Mouse (Mus musculus) forebrain, postnatal 0 days (tissue): ENCODE results near the gene Helz2. TPM values are rescaled to one million over a fixed set of nuclear protein-coding genes. Genes with fewer than 3 reads are reported as not detected.
"Not testable (repeated sequence)": the region's sequence is repeated elsewhere in the genome, so short reads cannot be mapped to it uniquely, and the experiment has no call there.

Source experiments
- ATAC-seq: fragments of 200-750 bp; cut with Nextera tagmentation; 2 replicates; pipeline ENCODE4 v1.8.0; 2017; ENCODE audit warnings: mild to moderate bottlenecking, moderate library complexity
- DNase-seq: peaks from one replicate; pipeline ENCODE4 v3.0.0-alpha.2; 2015
- H3K27ac ChIP-seq: fragments of 300-500 bp; sonication (generic); 2 replicates; pipeline ENCODE4 v1.5.1; 2014; ENCODE audit warnings: low read depth, mild to moderate bottlenecking, antibody characterized with exemption, low read length, moderate library complexity, mixed read lengths
- H3K27me3 ChIP-seq: fragments of 300-500 bp; sonication (generic); 2 replicates; pipeline ENCODE4 v1.6.1; 2014; ENCODE audit warnings: mild to moderate bottlenecking, low read length, mixed read lengths; ENCODE audit not compliant: insufficient read depth
- H3K36me3 ChIP-seq: fragments of 300-500 bp; sonication (generic); 2 replicates; pipeline ENCODE4 v1.6.1; 2014; ENCODE audit warnings: mild to moderate bottlenecking, moderate library complexity; ENCODE audit not compliant: insufficient read depth
- H3K4me1 ChIP-seq: fragments of 300-500 bp; sonication (generic); 2 replicates; pipeline ENCODE4 v1.6.1; 2014; ENCODE audit warnings: antibody characterized with exemption; ENCODE audit not compliant: insufficient read depth
- H3K4me2 ChIP-seq: fragments of 300-500 bp; sonication (generic); 2 replicates; pipeline ENCODE4 v1.6.1; 2014; ENCODE audit warnings: low read depth, mild to moderate bottlenecking, moderate library complexity
- H3K4me3 ChIP-seq: fragments of 300-500 bp; sonication (generic); 2 replicates; pipeline ENCODE4 v1.5.1; 2014; ENCODE audit warnings: low read depth, low read length, mixed read lengths
- H3K9ac ChIP-seq: fragments of 300-500 bp; sonication (generic); 2 replicates; pipeline ENCODE4 v1.6.1; 2014; ENCODE audit warnings: mild to moderate bottlenecking
- H3K9me3 ChIP-seq: fragments of 300-500 bp; sonication (generic); 2 replicates; pipeline ENCODE4 v1.6.1; 2016; ENCODE audit warnings: low read length
- CTCF ChIP-seq: sonication (generic); IDR thresholded peaks from 2 replicates; pipeline ENCODE4 v1.5.1; 2016; ENCODE audit warnings: antibody characterized with exemption, control low read depth, low read depth
- WGBS: fragments of 180-500 bp; shearing (Covaris S2); extraction: QIAGEN DNeasy Blood & Tissue Kit; methylation state at CpG from one replicate; pipeline ENCODE4 v1.1.7; 2014; 5-methylcytosine and 5-hydroxymethylcytosine counted together
- polyA plus RNA-seq: library from polyadenylated mRNA; unstranded; fragments of >200 nt; fragmentation: Nextera tagmentation; extraction: Ambion mirVana; gene quantifications from 2 replicates; pipeline ENCODE4 v1.2.1, GENCODE M21; 2015
- total RNA-seq: library from RNA; depleted of rRNA; stranded (reverse); fragments of >200 nt; gene quantifications from 2 replicates; pipeline ENCODE4 v1.2.3, GENCODE M21; 2014

Gene Helz2
- total and polyA plus RNA-seq, 2 experiments from 2014 or later = 0.24 to 1.7 TPM

- 86% methylated on average over 4 of the region's 4 CpGs for WGBS
- H3K27me3 ChIP-seq = no peaks in the 10 kb centered on the region
- H3K36me3 ChIP-seq = no peaks in the 10 kb centered on the region
- no peak for DNase-seq
- no peak overlapping the region for H3K4me3 ChIP-seq
- TF ChIP-seq CTCF = no peak
- no peaks in the 10 kb centered on the region for H3K9me3 ChIP-seq
- H3K27ac ChIP-seq = no peak overlapping the region
- no peak for ATAC-seq
- no peaks in the 10 kb centered on the region for H3K4me1 ChIP-seq
- H3K4me2 ChIP-seq = no peak overlapping the region
- no peak overlapping the region for H3K9ac ChIP-seq
These were observed 45.1 kb downstream of the Helz2 start for GRCm38 (mm10) chr2:181196628-181197300.

GRCm38 (mm10) chr2:181193044-181193443, 48.8 kb downstream of the Helz2 start:
- ATAC-seq = no peak
- no peak overlapping the region for H3K4me3 ChIP-seq
- TF ChIP-seq CTCF = no peak
- 0 out of 2 replicates have a peak, but pooled peaks cover 6% of the 10 kb centered on the region for H3K36me3 ChIP-seq
- H3K27me3 ChIP-seq = no peaks in the 10 kb centered on the region
- H3K4me1 ChIP-seq = peaks cover 6% of the 10 kb centered on the region
- no peak overlapping the region for H3K27ac ChIP-seq
- no peak overlapping the region for H3K4me2 ChIP-seq
- no peaks in the 10 kb centered on the region for H3K9me3 ChIP-seq
- DNase-seq = no peak
- 82% methylated on average over 3 of the region's 3 CpGs for WGBS
- H3K9ac ChIP-seq = no peak overlapping the region

GRCm38 (mm10) chr2:181191936-181192335, 49.9 kb downstream of the Helz2 start:
- no peak for DNase-seq
- Histone ChIP-seq H3K36me3 (0 out of 2 replicates have a peak, but pooled peaks cover 6% of the 10 kb centered on the region), H3K27me3 (no peaks in the 10 kb centered on the region), H3K4me1 (peaks cover 6% of the 10 kb centered on the region), H3K9me3 (no peaks in the 10 kb centered on the region), H3K9ac (no peak overlapping the region), H3K27ac (no peak overlapping the region), H3K4me2 (no peak overlapping the region), H3K4me3 (no peak overlapping the region)
- no peak for TF ChIP-seq CTCF
- ATAC-seq = no peak
- 52% methylated on average over 4 of the region's 4 CpGs for WGBS

GRCm38 (mm10) chr2:181191385-181191784, 50.4 kb downstream of the Helz2 start:
- H3K4me2 ChIP-seq, H3K9ac ChIP-seq, ATAC-seq, H3K4me1 ChIP-seq, DNase-seq, H3K27me3 ChIP-seq, H3K4me3 ChIP-seq, H3K36me3 ChIP-seq, H3K9me3 ChIP-seq, H3K27ac ChIP-seq: not testable (repeated sequence)
- WGBS = 69% methylated on average over 4 of the region's 4 CpGs

GRCm38 (mm10) chr2:181189321-181189720, 52.5 kb downstream of the Helz2 start:
- Histone ChIP-seq H3K36me3 (0 out of 2 replicates have a peak, but pooled peaks cover 6% of the 10 kb centered on the region), H3K4me3 (no peak overlapping the region), H3K27me3 (no peaks in the 10 kb centered on the region), H3K27ac (no peak overlapping the region), H3K4me1 (peaks cover 6% of the 10 kb centered on the region), H3K9me3 (no peaks in the 10 kb centered on the region), H3K9ac (no peak overlapping the region), H3K4me2 (no peak overlapping the region)
- no peak for ATAC-seq
- no peak for DNase-seq
- TF ChIP-seq CTCF = no peak
- WGBS = 83% methylated on average over 1 of the region's 1 CpGs

GRCm38 (mm10) chr2:181188681-181189080, 53.1 kb downstream of the Helz2 start:
- TF ChIP-seq CTCF = no peak
- no peaks in the 10 kb centered on the region for H3K9me3 ChIP-seq
- 72% methylated on average over 2 of the region's 2 CpGs for WGBS
- H3K4me1 ChIP-seq = peaks cover 6% of the 10 kb centered on the region
- ATAC-seq (no peak), DNase-seq (no peak)
- 0 out of 2 replicates have a peak overlapping the region, but pooled peaks have one; percentile 25 for H3K9ac ChIP-seq
- peak overlapping the region; percentile 52 for H3K4me2 ChIP-seq
- no peak overlapping the region; the same call in 1 of the 2 replicates for H3K27ac ChIP-seq
- 0 out of 2 replicates have a peak, but pooled peaks cover 6% of the 10 kb centered on the region for H3K36me3 ChIP-seq
- peak overlapping the region; percentile 73 for H3K4me3 ChIP-seq
- no peaks in the 10 kb centered on the region for H3K27me3 ChIP-seq

- TF ChIP-seq CTCF = peak; percentile 60
- peak within 1 kb of the TSS; percentile 99 for H3K9ac ChIP-seq
- H3K4me3 ChIP-seq = peak within 1 kb of the TSS; percentile 73
- 0 out of 2 replicates have a peak, but pooled peaks cover 6% of the 10 kb centered on the region for H3K36me3 ChIP-seq
- peaks cover 6% of the 10 kb centered on the region for H3K4me1 ChIP-seq
- H3K27ac ChIP-seq = peak within 1 kb of the TSS; percentile 96
- DNase-seq = peak; percentile 96
- peak within 1 kb of the TSS; percentile 52 for H3K4me2 ChIP-seq
- H3K27me3 ChIP-seq = no peaks in the 10 kb centered on the region
- H3K9me3 ChIP-seq = no peaks in the 10 kb centered on the region
- peak; percentile 93 for ATAC-seq
- WGBS = 2% methylated on average over 63 of the region's 64 CpGs
These were observed 54.5 kb downstream of the Helz2 start, which contains the start of gene Ppdpf for GRCm38 (mm10) chr2:181187121-181188000. Gene Ppdpf (plus strand): TSS chr2:181187247.
